Mouse (Mus musculus): Measurements from ENCODE around the gene Aida. TPM values are rescaled to one million over a fixed set of nuclear protein-coding genes. Genes with fewer than 3 reads are reported as not detected.

Gene Aida
- polyA plus RNA-seq, 1 experiment = 29.3 TPM

- Histone ChIP-seq H3K4me1 (ENCODE audit: control insufficient read depth, insufficient read depth, low read length) (0 out of 2 replicates have a peak, but pooled peaks cover 2% of the 10 kb centered on the region), H3K27ac (ENCODE audit: control insufficient read depth, insufficient read depth, low read depth, low read length, poor library complexity) (no peak overlapping the region), H3K4me3 (replicated peaks; ENCODE audit: control insufficient read depth, low read depth, low read length) (no peak overlapping the region)
- TF ChIP-seq CTCF (IDR thresholded peaks at IDR 0.05; ENCODE audit: control insufficient read depth, insufficient read depth, low read length) (no peak), POLR2A (IDR thresholded peaks at IDR 0.05; ENCODE audit: borderline replicate concordance, control insufficient read depth, low read depth, low read length) (no peak)
- 79% methylated on average over 14 of the region's 14 CpGs for WGBS
Measured at GRCm38 (mm10) chr1:183362729-183363576, 66.6 kb downstream of the Aida start.

GRCm38 (mm10) chr1:183363577-183363867 lies 67.1 kb downstream of the Aida start:
- Histone ChIP-seq H3K4me1 (ENCODE audit: control insufficient read depth, insufficient read depth, low read length) (0 out of 2 replicates have a peak, but pooled peaks cover 2% of the 10 kb centered on the region), H3K4me3 (replicated peaks; ENCODE audit: control insufficient read depth, low read depth, low read length) (no peak overlapping the region), H3K27ac (ENCODE audit: control insufficient read depth, insufficient read depth, low read depth, low read length, poor library complexity) (no peak overlapping the region)
- TF ChIP-seq CTCF (IDR thresholded peaks at IDR 0.05; ENCODE audit: control insufficient read depth, insufficient read depth, low read length) = no peak
- no peak for TF ChIP-seq POLR2A (IDR thresholded peaks at IDR 0.05; ENCODE audit: borderline replicate concordance, control insufficient read depth, low read depth, low read length)
- 79% methylated on average over 5 of the region's 5 CpGs for WGBS

- TF ChIP-seq CTCF (IDR thresholded peaks at IDR 0.05; ENCODE audit: control insufficient read depth, insufficient read depth, low read length) (no peak), POLR2A (IDR thresholded peaks at IDR 0.05; ENCODE audit: borderline replicate concordance, control insufficient read depth, low read depth, low read length) (no peak)
- Histone ChIP-seq H3K4me1 (ENCODE audit: control insufficient read depth, insufficient read depth, low read length) (peaks cover 4% of the 10 kb centered on the region; the same call in 1 of the 2 replicates), H3K4me3 (replicated peaks; ENCODE audit: control insufficient read depth, low read depth, low read length) (no peak overlapping the region), H3K27ac (ENCODE audit: control insufficient read depth, insufficient read depth, low read depth, low read length, poor library complexity) (no peak overlapping the region)
- WGBS = 85% methylated on average over 5 of the region's 5 CpGs
Measured at GRCm38 (mm10) chr1:183366361-183366760, 70.0 kb downstream of the Aida start.

- Histone ChIP-seq H3K27ac (ENCODE audit: control insufficient read depth, insufficient read depth, low read depth, low read length, poor library complexity) (peak overlapping the region; percentile 57; the same call in 1 of the 2 replicates), H3K4me3 (replicated peaks; ENCODE audit: control insufficient read depth, low read depth, low read length) (peak overlapping the region; percentile 82), H3K4me1 (ENCODE audit: control insufficient read depth, insufficient read depth, low read length) (peaks cover 4% of the 10 kb centered on the region; the same call in 1 of the 2 replicates)
- 6% methylated on average over 56 of the region's 56 CpGs for WGBS
- TF ChIP-seq CTCF (IDR thresholded peaks at IDR 0.05; ENCODE audit: control insufficient read depth, insufficient read depth, low read length) (no peak), POLR2A (IDR thresholded peaks at IDR 0.05; ENCODE audit: borderline replicate concordance, control insufficient read depth, low read depth, low read length) (0 out of 2 replicates have a peak, but pooled peaks have one; percentile 37)
Measured at GRCm38 (mm10) chr1:183368601-183369400, 72.4 kb downstream of the Aida start.

- Histone ChIP-seq H3K4me1 (ENCODE audit: control insufficient read depth, insufficient read depth, low read length) (peaks cover 4% of the 10 kb centered on the region; the same call in 1 of the 2 replicates), H3K4me3 (replicated peaks; ENCODE audit: control insufficient read depth, low read depth, low read length) (peak within 1 kb of the TSS; percentile 82), H3K27ac (ENCODE audit: control insufficient read depth, insufficient read depth, low read depth, low read length, poor library complexity) (peak within 1 kb of the TSS; percentile 57; the same call in 1 of the 2 replicates)
- 1% methylated on average over 51 of the region's 51 CpGs for WGBS
- TF ChIP-seq CTCF (IDR thresholded peaks at IDR 0.05; ENCODE audit: control insufficient read depth, insufficient read depth, low read length) (peak; percentile 24; the same call in 1 of the 2 replicates), POLR2A (IDR thresholded peaks at IDR 0.05; ENCODE audit: borderline replicate concordance, control insufficient read depth, low read depth, low read length) (no peak; the same call in 1 of the 2 replicates)
Measured at GRCm38 (mm10) chr1:183369427-183370014, 73.1 kb downstream of the Aida start, which contains the start of gene Mia3. Gene Mia3 (minus strand): TSS chr1:183369553.

GRCm38 (mm10) chr1:183374728-183375127 lies 78.3 kb downstream of the Aida start:
- WGBS = 78% methylated on average over 5 of the region's 5 CpGs
- no peak overlapping the region for H3K27ac ChIP-seq (ENCODE audit: control insufficient read depth, insufficient read depth, low read depth, low read length, poor library complexity)
- H3K4me3 ChIP-seq (replicated peaks; ENCODE audit: control insufficient read depth, low read depth, low read length) = no peak overlapping the region
- no peak for TF ChIP-seq POLR2A (IDR thresholded peaks at IDR 0.05; ENCODE audit: borderline replicate concordance, control insufficient read depth, low read depth, low read length)
- TF ChIP-seq CTCF (IDR thresholded peaks at IDR 0.05; ENCODE audit: control insufficient read depth, insufficient read depth, low read length) = no peak
- peaks cover under 1% of the 10 kb centered on the region; the same call in 1 of the 2 replicates for H3K4me1 ChIP-seq (ENCODE audit: control insufficient read depth, insufficient read depth, low read length)

Other genes starting within 250 kb of the Aida start
- 0.88 and 3.3 TPM in 2 replicates for gene Disp1, start 75.1 kb upstream of the Aida start, polyA plus RNA-seq (2011; ENCODE audit: insufficient read depth, insufficient read length, low replicate concordance, missing spikeins)
- 16.7 and 22.5 TPM in 2 replicates for gene Brox, start 679 bp downstream of the Aida start, polyA plus RNA-seq (2011; ENCODE audit: insufficient read depth, insufficient read length, low replicate concordance, missing spikeins)
- gene Mia3, start 73.0 kb downstream of the Aida start, polyA plus RNA-seq (2011; ENCODE audit: insufficient read depth, insufficient read length, low replicate concordance, missing spikeins) = 24.4 and 37.2 TPM in 2 replicates
- gene Taf1a, start 92.4 kb downstream of the Aida start, polyA plus RNA-seq (2011; ENCODE audit: insufficient read depth, insufficient read length, low replicate concordance, missing spikeins) = 4.6 and 16.6 TPM in 2 replicates
- gene Hhipl2, start 121.6 kb downstream of the Aida start, polyA plus RNA-seq (2011; ENCODE audit: insufficient read depth, insufficient read length, low replicate concordance, missing spikeins) = 0.65 TPM in 1 of 2 replicates, not detected in the other

All from bone marrow, adult 2 months (tissue).